Mouse (Mus musculus) kidney, adult 2 months (tissue): ENCODE data around the gene Arhgap9.

ENCODE experiments used
- CTCF ChIP-seq: fragments of 200-500 bp; conservative IDR thresholded peaks from 2 replicates; pipeline ENCODE4 v1.5.1; 2011; ENCODE audit warnings: low read depth, mild to moderate bottlenecking, control low read depth, low read length, moderate library complexity, mixed read lengths; ENCODE audit not compliant: insufficient read depth, insufficient read length
- POLR2A ChIP-seq: fragments of 200-500 bp; IDR thresholded peaks from one replicate; pipeline ENCODE4 v1.6.1; 2011; ENCODE audit warnings: low read depth, low read length, control low read depth

DNA sequence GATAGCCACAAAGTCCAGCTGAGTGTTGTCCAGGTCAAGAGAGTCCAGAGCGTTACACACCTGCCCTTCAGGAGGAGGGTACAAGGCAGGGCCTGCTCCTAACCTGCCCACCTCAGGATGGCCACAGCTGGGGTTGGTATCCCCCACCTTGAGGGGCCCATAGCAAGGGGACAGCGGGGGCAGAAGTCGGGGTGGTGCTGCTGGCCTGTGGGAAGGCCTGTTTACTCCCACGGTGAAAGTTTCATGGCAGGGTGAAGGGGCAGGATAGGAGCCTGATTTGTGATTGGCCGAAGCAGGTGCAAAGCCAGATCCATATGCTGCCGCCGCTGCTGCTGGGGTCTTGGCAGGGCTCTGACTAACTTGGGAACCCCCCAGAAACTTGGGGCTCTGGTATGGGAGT, 8.4 kb downstream of the Arhgap9 start:
- TF ChIP-seq CTCF (no peak), POLR2A (no peak)
